Mouse (Mus musculus): Measurements from ENCODE around the gene Hdac9. TPM values are rescaled to one million over a fixed set of nuclear protein-coding genes. Genes with fewer than 3 reads are reported as not detected.

Gene Hdac9
- polyA plus RNA-seq, 1 experiment from 2014 or later, result 3.4 TPM

Other genes with a start within 250 kb of the Hdac9 start
- not detected in 2 replicates for gene Prps1l1, start 67.7 kb upstream of the Hdac9 start, polyA plus RNA-seq (2016; fragmentation: Nextera tagmentation; extraction: Ambion mirVana)
- 12.8 and 17.5 TPM in 2 replicates for gene Snx13, start 130.1 kb upstream of the Hdac9 start, polyA plus RNA-seq (2016; fragmentation: Nextera tagmentation; extraction: Ambion mirVana)

All from limb, embryonic 10.5 days (tissue).